11 mouse cellular contexts compared by ENCODE assay signal in the genomic region with DNA sequence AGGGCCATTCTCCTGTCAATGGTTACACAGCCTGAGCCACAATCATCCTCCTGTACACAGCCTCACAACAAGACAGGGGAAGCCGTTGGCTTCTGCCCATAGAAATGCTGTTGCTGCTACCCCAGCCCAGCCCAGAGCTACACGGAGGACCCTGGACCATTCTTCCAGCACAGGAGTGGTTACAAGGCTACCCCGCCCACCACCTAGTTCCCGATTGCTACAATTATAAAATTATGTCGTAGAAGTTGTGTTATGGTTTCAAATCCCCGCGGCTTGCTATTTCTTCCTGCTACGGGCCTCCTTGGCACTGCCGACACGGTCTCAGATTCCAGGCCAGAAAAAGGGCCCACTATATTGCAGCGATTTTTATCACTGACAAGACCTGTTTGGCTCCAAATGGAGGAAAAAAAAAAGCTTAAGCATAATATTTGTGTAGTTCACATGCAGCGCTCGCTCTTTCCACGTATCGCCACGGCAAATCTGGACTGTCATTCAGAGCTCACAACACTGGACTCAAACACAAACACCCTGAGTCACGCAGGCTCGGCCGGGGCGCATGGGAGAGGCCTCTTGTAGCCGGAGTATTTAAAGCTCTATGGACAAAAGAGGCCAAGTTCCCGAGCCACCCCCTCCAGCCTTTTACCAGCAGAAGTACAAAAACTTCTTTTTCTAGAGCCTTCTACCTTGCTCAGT.
A peak's percentile ranks its signal among the peaks of the same experiment; 100 is the strongest.
DNase-seq lines count a peak whose midpoint lies in the region; ATAC-seq and TF ChIP-seq lines count a peak whose summit lies in the region.
"Had no signal": no experiment of that assay in that cellular context is flagged by ENCODE, and none has a peak within 500 bp of the region (broad histone marks: within the 10 kb centered on the region; RNA-seq: fewer than 3 reads in every experiment).

No protein-coding gene starts in this region.

- H3K27ac ChIP-seq in heart, embryonic 15.5 days, result peak overlapping the region; percentile 4; the same call in 1 of the 2 replicates
- H3K27ac ChIP-seq in heart, embryonic 12.5 days (ENCODE audit: poor library complexity, severe bottlenecking), result no peak overlapping the region
- peak overlapping the region; percentile 78 for H3K27ac ChIP-seq in limb, embryonic 15.5 days
- H3K27ac ChIP-seq in stomach, postnatal 0 days (replicated peaks), result peak overlapping the region; percentile 81
- H3K27ac ChIP-seq: forebrain, embryonic 15.5 days; heart, embryonic 13.5 days had no signal

- H3K27me3 ChIP-seq in heart, embryonic 15.5 days, result 0 out of 2 replicates have a peak, but pooled peaks cover 2% of the 10 kb centered on the region
- H3K27me3 ChIP-seq in heart, embryonic 12.5 days (replicated peaks), result peaks cover 13% of the 10 kb centered on the region
- H3K27me3 ChIP-seq in limb, embryonic 15.5 days, result no peaks in the 10 kb centered on the region
- no peaks in the 10 kb centered on the region for H3K27me3 ChIP-seq in stomach, postnatal 0 days (ENCODE audit: control insufficient read depth, insufficient read depth, low read length)
- H3K27me3 ChIP-seq: forebrain, embryonic 15.5 days had no signal

- 61% methylated on average over 22 of the region's 22 CpGs for WGBS in heart, embryonic 15.5 days
- WGBS in heart, embryonic 12.5 days, result 70% methylated on average over 22 of the region's 22 CpGs
- WGBS in limb, embryonic 15.5 days, result 51% methylated on average over 22 of the region's 22 CpGs
- WGBS in stomach, postnatal 0 days, result 32% methylated on average over 22 of the region's 22 CpGs

- peak; percentile 81 for DNase-seq in urinary bladder, postnatal 14 days (ENCODE audit: low spot score)
- no peak for DNase-seq in urinary bladder, postnatal 10 days (ENCODE audit: low spot score)
- DNase-seq in stomach, postnatal 0 days (ENCODE audit: low spot score), result peak; percentile 84
- no peak for DNase-seq in kidney, postnatal 14 days
- DNase-seq: right cerebral cortex, adult 18-20 months had no signal

- no peak for TF ChIP-seq EP300 in stomach, postnatal 0 days (optimal IDR thresholded peaks at IDR 0.05)

- H3K9ac ChIP-seq in heart, embryonic 15.5 days, result no peak overlapping the region
- no peak overlapping the region for H3K9ac ChIP-seq in heart, embryonic 12.5 days
- no peak overlapping the region for H3K9ac ChIP-seq in limb, embryonic 15.5 days
- peak overlapping the region; percentile 28 for H3K9ac ChIP-seq in stomach, postnatal 0 days (ENCODE audit: low read length)
- H3K9ac ChIP-seq: forebrain, embryonic 15.5 days; heart, embryonic 13.5 days had no signal

- no peak overlapping the region for H3K4me2 ChIP-seq in heart, embryonic 15.5 days
- no peak overlapping the region; the same call in 1 of the 2 replicates for H3K4me2 ChIP-seq in heart, embryonic 12.5 days
- H3K4me2 ChIP-seq in limb, embryonic 15.5 days, result no peak overlapping the region
- peak overlapping the region; percentile 15; the same call in 1 of the 2 replicates for H3K4me2 ChIP-seq in stomach, postnatal 0 days (replicated peaks; ENCODE audit: low read depth)
- H3K4me2 ChIP-seq: forebrain, embryonic 15.5 days; heart, embryonic 13.5 days had no signal

- no peak for TF ChIP-seq CTCF in stomach, postnatal 0 days (IDR thresholded peaks at IDR 0.05; ENCODE audit: low read depth)

- no peak overlapping the region for H3K4me3 ChIP-seq in heart, embryonic 15.5 days
- no peak overlapping the region for H3K4me3 ChIP-seq in heart, embryonic 12.5 days
- H3K4me3 ChIP-seq in limb, embryonic 15.5 days, result no peak overlapping the region
- H3K4me3 ChIP-seq in stomach, postnatal 0 days (ENCODE audit: low read depth, low read length), result no peak overlapping the region
- H3K4me3 ChIP-seq: forebrain, embryonic 15.5 days; heart, embryonic 13.5 days had no signal

- ATAC-seq in heart, embryonic 15.5 days (replicated peaks; ENCODE audit: insufficient number of reproducible peaks, insufficient read depth, low FRiP score, low read depth), result no peak
- ATAC-seq in heart, embryonic 12.5 days (ENCODE audit: insufficient number of reproducible peaks, low FRiP score), result no peak
- peak; percentile 49 for ATAC-seq in limb, embryonic 15.5 days (ENCODE audit: insufficient number of reproducible peaks, low FRiP score, low TSS enrichment, low read depth)
- peak; percentile 72 for ATAC-seq in stomach, postnatal 0 days (ENCODE audit: low FRiP score, low TSS enrichment)
- no peak for ATAC-seq in monocyte, adult 5-6 weeks (replicated peaks; ENCODE audit: insufficient number of reproducible peaks, low FRiP score, low TSS enrichment, poor library complexity, severe bottlenecking)
- ATAC-seq: forebrain, embryonic 15.5 days had no signal

- H3K4me1 ChIP-seq in heart, embryonic 15.5 days (replicated peaks), result peaks cover 15% of the 10 kb centered on the region
- H3K4me1 ChIP-seq in heart, embryonic 12.5 days (replicated peaks), result peaks cover 19% of the 10 kb centered on the region; the same call in 1 of the 2 replicates
- H3K4me1 ChIP-seq in limb, embryonic 15.5 days, result peaks cover 30% of the 10 kb centered on the region
- H3K4me1 ChIP-seq in stomach, postnatal 0 days (replicated peaks; ENCODE audit: control insufficient read depth, insufficient read depth), result peaks cover 3% of the 10 kb centered on the region; the same call in 1 of the 2 replicates
- H3K4me1 ChIP-seq: forebrain, embryonic 15.5 days had no signal

- H3K9me3 ChIP-seq in heart, embryonic 15.5 days (replicated peaks), result no peaks in the 10 kb centered on the region
- H3K9me3 ChIP-seq in heart, embryonic 12.5 days (replicated peaks), result 0 out of 2 replicates have a peak, but pooled peaks cover 2% of the 10 kb centered on the region
- H3K9me3 ChIP-seq in limb, embryonic 15.5 days, result no peaks in the 10 kb centered on the region
- H3K9me3 ChIP-seq in stomach, postnatal 0 days (ENCODE audit: control insufficient read depth, low read length), result no peaks in the 10 kb centered on the region
- H3K9me3 ChIP-seq: forebrain, embryonic 15.5 days; heart, embryonic 13.5 days had no signal

- no peaks in the 10 kb centered on the region for H3K36me3 ChIP-seq in heart, embryonic 15.5 days
- no peaks in the 10 kb centered on the region for H3K36me3 ChIP-seq in heart, embryonic 12.5 days
- no peaks in the 10 kb centered on the region; the same call in 1 of the 2 replicates for H3K36me3 ChIP-seq in limb, embryonic 15.5 days
- H3K36me3 ChIP-seq in stomach, postnatal 0 days (ENCODE audit: control insufficient read depth, insufficient read depth, low read length), result no peaks in the 10 kb centered on the region
- H3K36me3 ChIP-seq: forebrain, embryonic 15.5 days; heart, embryonic 13.5 days had no signal

Comparison
In these comparisons a context has a peak if more than half of its experiments do, and no peak if none do; other contexts are left out.
1. DNase-seq: peak in urinary bladder, postnatal 14 days (single experiment) and stomach, postnatal 0 days (single experiment); none in urinary bladder, postnatal 10 days (single experiment) and kidney, postnatal 14 days (single experiment).
2. ATAC-seq: peak in limb, embryonic 15.5 days (single experiment) and stomach, postnatal 0 days (single experiment); none in heart, embryonic 15.5 days (single experiment), heart, embryonic 12.5 days (single experiment) and monocyte, adult 5-6 weeks (single experiment).